Mouse (Mus musculus) kidney, adult 8-10 months (tissue): ENCODE data around the gene Eefsec.

ENCODE experiments used
- DNase-seq, 2 experiments: peaks; one replicate each; pipeline ENCODE4 v3.0.0; 2022

The Eefsec gene

DNA sequence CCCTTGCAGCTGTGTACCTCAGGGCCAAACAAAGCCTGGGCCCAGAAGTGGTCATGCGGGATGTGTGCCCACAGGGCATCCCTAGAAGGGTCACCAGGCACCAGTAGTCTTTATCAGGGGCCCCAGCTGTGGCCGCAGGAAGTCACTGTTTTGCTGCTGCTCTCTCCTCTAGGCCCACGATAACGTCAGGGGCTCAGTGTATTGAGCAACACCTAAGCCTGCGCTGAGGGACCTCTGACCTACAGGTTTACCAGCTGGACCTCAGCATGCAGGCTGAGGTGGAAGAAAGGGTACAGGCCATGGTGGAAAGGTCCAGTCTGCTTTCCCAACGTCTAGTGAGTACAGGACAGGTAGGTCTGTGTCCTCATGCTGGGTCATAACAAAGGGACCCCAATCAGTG lies 192.3 kb downstream of the Eefsec start:
- DNase-seq: no peak

GRCm38 (mm10) chr6:88251798-88252478 lies 194.4 kb downstream of the Eefsec start:
- no peak for DNase-seq

DNA sequence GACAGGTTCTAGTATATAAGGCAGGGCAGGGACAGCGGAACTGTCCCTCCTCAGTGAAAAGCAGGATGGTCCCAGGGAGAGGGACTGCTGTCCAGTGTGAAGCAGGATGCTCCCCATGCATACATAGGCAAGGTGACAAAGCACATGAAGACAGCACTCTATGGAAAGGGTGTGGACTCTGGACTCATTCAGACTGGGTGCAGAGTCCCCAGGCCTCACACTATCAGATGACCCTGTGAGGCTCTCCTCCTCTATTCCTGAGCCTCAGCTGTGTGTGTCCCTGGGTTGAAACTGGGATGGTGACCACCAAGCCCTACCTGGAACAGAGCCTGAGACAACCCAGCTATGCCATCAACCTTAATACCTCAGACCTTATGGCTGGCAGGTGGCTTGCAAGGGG lies 194.9 kb downstream of the Eefsec start:
- no peak for DNase-seq

DNA sequence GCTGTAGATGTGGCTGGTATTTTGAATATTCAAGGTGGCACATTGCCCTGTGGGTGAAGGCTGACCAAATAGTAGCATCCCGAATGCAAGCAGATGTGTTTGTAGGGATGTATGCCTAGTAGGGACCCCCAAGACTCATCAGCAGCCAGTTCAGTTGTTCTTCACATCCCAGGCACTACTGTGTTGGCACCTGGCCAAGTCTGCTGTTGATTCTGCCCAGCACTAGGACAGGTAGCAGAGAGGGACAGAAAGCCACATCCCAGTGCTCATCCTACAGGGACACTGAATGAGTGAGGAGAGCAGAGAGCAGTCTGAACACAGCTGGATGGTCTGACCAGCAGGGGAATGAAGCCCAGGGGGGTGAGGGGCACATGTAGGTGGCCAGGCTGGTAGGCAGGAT lies 197.1 kb downstream of the Eefsec start:
- no peak for DNase-seq

DNA sequence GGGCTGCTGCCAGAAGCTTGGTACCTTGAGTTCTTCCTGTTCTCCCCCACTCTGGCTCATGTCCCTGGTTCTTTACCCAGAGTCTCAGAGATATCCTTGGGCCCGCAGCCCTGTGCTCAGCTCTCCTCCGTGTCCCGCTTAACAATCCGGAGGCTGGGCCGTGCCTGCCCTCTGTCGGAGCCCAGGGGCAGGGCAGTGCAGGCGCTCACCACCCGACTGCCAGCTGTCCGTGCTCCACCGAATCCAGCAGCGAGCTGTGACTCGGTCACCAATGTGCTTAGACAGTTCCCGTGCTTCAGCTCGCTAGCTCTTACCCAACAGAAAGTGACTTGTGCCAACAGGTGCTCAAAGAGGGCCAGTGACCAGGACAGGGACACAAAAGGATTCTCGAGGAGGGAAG lies 203.7 kb downstream of the Eefsec start:
- peak; percentile 43 to 69 for DNase-seq

GRCm38 (mm10) chr6:88236513-88236912 lies 209.8 kb downstream of the Eefsec start:
- DNase-seq: no peak

DNA sequence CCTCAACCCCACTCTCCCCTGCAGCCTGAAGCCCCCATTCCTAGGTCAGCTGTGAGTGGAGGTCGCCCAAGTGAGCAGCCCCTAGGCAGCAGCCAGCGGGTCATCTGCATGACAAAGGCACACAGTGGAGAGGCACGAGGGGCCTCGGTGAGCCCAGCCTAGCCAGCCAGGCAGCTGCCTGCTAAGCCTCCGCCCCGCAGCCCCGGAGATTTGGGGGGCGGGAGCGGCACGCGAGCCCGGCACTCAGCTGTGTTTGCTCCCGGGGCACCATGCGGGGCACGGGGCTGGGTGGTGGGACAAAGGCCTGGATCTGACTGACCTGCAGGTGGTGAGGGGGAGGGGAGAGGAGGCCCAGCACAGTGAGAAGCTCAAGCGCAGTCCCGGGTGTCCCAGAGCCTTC lies 210.4 kb downstream of the Eefsec start:
- DNase-seq: no peak

- no peak for DNase-seq
These were observed 210.9 kb downstream of the Eefsec start for GRCm38 (mm10) chr6:88235461-88235860.

DNA sequence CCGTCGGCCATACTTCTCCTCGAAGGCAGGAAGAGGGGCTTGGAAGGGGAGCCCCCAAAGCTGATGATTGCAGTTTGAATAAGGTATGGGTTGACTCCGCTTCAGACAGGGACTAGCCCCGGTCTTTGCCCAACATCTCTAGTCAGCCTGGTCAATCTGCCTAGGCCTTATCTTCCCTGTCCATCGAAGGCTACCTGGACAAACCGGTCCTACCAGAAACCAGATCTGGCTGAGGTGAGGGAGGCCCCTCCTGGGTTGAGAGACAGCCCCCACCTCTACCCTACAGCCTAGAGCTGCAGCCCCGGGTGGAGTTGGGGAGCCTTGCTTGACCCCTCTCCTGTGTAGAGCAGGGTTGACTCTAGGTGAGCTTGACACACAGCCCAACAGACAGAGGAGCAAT lies 212.3 kb downstream of the Eefsec start:
- DNase-seq: peak; percentile 40 to 50

DNA sequence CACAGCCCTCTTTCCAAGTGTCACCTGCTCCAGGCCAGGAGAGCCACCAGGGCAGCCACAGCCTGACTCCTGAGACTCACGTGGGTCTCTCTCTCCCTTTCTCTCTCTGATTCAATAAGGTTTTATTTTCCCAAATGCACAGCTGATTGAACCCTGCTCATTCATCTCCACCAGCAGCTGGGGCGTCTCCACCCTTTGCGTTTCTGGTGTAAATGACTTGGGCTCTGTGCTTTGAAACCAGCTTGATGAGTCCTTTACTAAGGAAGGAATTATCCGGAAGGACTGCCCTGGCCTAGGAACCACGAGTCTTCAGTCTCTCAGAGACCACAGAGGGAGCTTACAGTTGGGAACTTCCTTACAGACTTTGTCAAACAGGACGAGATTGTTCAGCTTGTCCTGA lies 214.1 kb downstream of the Eefsec start:
- DNase-seq: no peak

- DNase-seq: no peak
These were observed 214.5 kb downstream of the Eefsec start for GRCm38 (mm10) chr6:88231821-88232220.

DNA sequence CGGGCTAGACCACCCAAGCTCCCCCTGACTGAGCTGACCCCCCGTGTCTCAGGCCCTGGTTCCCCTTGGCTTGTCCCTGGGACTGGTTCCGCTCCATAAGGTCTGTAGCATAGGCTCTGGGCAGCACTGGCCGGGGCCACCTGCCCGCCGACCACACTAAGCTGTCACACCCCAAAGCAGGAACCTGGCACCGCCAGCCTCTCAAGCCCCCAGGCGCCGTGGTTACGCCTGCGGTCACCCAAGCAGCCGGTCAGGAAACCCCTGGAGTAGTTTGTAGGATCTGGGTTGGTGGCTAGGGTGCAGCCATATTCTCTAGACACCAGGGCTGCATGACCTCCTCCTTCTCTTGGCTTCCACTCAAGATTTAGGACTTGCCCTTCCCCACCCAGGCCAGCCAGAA lies 217.1 kb downstream of the Eefsec start:
- DNase-seq: no peak

GRCm38 (mm10) chr6:88227537-88227936 lies 218.8 kb downstream of the Eefsec start:
- DNase-seq: no peak

DNA sequence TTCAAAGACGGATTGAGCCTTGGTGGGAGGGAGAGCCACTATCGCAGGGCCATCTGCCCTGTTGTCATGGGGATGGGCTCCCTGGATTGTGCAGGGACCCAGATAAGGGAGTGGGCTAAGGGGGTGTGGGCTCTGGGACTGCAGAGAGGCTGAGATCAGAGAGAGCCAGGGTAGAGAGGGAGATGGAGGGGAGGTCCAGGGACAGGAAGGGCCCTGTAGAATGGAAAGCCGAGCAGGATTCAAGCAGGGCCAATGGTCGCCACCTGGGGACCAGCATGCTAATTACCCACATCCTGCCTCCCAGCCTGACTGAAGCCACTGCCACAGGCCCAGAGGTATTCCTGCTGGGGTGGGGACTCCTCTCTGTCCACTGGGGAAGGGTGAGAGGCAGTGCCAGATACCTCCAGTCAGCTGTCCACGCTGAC lies 219.8 kb downstream of the Eefsec start:
- no peak for DNase-seq

GRCm38 (mm10) chr6:88221968-88222367 lies 224.4 kb downstream of the Eefsec start, which contains the start of gene Dnajb8:
Gene Dnajb8 (plus strand): TSS chr6:88222268.
- no peak for DNase-seq

DNA sequence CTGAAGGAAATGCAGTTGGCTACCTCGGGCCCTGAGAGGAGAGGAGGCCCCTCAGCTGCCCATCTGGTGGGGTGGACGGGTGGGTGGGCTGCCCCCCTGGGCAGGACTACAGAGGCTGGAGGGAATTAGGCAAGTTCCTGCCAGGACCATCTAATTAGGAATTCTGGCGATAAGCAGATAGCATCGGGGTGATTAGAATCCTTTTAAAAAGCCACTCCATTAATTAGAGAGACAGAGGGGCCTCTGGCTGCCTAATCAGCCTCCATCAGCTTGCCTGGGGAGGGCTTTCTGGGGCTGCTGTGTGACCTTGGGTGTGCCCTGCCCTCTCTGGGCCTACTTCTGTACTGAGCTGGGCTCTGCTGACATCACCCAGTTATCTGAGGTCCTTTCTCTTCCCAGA lies 227.2 kb downstream of the Eefsec start:
- DNase-seq: no peak

DNA sequence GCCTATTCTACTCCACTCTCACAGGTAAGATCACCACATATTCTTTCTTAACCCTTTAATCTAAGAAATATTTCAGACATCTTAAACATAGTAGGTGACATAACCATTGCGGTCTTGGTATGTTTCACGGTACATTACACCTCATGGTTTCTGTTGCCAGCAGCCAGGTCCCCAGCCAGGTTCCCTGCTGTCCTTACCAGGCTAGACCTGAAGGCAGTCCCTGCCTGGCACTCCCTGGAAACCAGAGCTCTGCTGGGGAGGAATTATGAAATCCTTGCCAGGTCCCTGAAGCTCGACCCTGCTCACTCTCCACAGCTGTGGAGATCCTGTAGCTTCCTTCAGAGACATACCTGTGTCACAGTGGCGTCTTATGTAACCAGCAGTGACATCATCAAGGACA lies 230.1 kb downstream of the Eefsec start:
- DNase-seq: no peak

GRCm38 (mm10) chr6:88215797-88216196 lies 230.5 kb downstream of the Eefsec start:
- DNase-seq: no peak

DNA sequence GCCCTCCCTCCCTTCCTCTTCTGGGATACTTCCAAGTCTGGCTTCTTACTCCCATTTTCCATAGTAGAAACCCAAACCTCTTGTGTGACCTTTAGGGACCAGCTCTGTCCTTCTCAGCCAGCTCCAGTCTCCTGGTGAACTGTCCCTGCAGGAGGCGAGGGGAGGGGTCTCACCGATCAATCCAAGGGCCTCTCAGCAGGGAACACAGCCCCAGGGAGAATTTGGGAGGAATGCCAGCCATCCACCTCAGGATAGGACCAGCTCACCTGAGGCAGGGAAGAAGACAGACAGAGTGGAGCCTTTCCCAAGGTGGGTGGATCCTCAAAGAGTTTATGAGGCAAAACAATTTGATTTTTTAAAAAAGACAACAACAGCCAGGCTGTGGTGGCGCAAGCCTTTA lies 236.2 kb downstream of the Eefsec start:
- DNase-seq: no peak

GRCm38 (mm10) chr6:88209453-88209852 lies 236.9 kb downstream of the Eefsec start:
- DNase-seq: no peak

GRCm38 (mm10) chr6:88208321-88208720 lies 238.0 kb downstream of the Eefsec start:
- DNase-seq: no peak

- no peak for DNase-seq
These were observed 238.8 kb downstream of the Eefsec start for GRCm38 (mm10) chr6:88207403-88208033.
